Mouse (Mus musculus) cerebellum, adult 9-10 months (tissue): ENCODE data around the gene Crtc1.

Source experiments
- DNase-seq: peaks from one replicate; pipeline ENCODE4 v3.0.0; 2022

The Crtc1 gene

DNA sequence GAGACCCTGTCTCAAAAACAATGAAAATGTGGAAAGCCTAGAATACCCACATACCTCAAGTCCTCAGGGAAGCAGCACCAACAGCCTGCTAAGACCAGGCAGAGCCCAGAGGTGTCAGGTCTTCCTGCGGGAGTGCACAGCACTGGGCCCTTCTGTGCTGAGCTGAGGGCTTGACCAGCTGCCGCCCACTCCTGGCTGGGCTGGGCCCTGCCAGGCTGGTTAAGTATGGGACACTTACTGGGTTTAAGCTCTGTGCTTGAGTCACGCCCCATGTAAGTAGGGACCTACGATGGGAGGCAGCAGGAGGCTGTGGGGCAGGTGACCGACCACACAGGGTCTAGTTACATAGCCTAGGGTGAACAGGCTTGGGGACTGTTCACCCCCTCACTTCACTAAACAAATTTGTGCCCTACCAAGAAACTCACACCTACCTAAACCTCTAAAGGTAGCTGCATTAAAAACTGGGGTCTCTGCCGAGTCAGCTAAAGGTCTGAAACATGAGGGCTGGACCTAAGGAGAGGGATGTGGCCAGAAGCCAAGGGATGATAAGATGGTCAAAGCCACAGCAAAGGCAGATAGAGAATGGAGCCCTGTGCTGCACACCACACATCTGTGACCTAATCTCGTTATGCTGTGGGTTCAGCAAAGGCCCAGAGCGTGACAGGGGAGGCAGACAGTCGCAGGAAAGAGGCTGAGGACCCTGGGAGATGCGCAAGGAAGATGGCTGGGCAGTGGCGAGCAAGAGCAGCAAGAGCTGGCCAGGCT is 19.3 kb downstream of the Crtc1 start:
- no peak for DNase-seq

DNA sequence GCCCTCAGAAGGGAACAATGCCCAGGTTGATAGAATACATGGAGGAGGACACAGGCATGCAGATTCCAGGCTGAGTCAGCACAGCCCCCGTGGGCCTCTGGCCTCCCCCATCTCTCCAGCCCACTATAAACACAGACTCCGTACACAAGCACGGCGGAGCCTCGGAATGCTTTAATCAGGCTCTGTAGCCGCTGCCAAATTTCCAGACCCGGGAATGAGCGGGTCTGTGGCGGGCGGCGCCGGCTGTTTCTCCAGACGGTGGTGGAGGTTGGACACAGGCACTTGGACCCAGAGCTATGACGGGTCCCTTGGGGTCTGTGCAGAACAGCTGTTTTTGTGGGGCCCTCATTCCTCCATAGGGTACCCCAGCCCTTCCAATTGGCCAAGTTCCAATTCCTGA is 20.4 kb downstream of the Crtc1 start:
- DNase-seq, result peak; percentile 70

DNA sequence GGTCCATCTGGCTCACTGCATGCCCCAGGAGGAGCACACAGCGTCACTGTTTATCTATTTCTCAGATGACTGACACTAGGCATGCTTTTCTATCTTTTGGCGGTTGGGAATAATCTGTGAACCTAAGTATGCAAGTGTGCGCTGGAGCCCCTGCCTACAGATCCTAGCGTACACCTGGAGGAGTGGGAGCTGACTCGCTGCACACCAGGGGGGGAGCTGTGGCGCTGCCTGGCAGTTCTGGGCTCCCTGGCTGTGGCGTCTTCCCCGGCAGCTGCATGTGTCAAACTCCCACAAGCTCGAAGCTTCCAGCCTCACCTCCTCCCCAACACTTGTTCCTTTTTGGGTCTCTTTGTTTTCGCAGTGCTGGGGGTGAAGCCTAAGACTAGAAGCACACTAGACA is 21.5 kb downstream of the Crtc1 start:
- peak; percentile 62 for DNase-seq

DNA sequence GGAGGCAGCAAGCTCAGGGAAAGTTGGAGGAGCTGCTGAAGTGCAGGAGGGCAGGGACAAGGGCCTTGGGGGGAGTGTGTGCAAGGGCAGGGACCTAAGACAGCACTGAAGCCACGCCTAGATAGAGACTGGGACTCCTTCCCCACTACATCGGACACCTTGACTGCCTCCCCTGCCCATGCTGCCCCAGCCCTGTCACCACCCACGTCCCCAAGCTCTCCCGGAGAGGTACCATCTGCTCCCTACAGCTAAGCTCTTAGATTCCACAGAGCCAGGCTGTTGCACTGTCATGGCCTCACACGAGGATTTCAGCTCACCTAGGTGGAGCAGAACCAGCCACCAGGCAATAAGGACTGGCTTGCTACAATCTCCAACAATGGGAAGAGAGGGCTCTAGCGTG is 22.4 kb downstream of the Crtc1 start:
- DNase-seq, result peak; percentile 77

DNA sequence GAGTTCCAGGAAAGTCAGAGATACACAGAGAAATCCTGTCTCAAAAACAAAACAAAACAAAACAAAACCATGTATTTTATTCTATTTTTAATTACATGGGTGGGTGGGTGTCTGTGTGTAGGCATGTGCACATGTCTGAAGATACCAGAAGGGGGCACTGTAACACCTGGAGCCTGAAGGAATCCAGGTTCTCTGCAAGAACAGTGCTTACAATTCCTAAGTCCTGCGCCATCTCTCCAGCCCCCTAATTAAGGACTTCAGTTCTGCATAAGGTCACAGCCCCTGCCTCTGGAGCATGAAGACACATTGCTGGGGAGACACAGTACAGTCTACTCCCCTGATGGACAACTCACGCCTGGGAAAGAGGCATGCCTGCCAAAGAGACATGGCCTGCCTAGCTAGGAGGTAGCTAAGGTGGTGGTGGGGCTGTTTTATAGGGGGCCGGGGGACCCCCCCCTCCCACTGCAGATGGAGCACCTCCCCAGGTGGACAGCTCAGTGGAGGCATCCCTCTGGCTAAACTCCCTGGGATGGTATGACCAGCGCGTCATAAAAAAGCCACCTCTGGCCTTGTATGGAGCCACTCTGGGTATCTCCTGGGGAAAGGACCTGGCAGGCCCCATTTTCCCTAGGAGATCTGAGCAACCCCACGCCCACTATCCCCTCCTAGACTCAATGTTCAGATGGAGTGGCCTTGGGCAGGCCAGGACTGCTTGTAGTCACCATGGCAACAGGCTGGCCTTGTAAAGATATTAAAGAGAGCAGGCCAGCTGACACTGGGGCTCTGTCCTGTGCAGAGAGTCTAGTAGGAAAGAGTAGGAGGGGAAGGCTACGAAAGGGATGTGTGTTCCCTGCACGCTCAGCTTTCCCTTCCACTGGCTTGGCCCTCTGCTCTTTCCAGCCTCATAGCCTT is 23.6 kb downstream of the Crtc1 start:
- DNase-seq, result peak; percentile 60

DNA sequence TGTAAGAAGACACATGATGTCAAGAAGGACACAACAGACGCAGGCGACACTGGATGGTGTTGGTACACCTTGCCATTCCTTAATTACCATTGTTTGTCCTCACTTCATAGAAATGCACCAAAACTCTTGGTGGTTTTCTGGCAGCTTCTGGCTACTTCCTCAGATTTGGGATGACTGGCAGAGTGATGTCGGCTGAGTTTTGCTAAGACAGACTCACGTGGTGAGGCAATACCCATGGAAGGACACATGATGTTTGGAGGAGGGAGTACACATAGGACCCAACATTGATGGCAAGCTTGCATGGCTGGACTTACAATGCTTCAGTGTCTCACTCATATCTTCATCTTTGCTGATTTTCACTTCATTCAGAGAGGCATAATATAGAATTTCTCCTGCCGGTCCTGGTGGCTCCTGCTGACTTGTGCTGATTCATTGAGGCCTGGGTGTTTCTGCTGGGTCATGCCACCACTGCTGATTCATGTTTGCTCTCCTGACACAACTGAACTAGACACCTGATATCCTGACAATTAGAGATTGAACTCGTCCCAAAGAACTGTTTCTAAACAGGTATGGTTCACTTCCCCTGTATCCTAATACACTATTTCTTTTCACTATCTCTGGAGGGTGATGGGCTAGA is 25.0 kb downstream of the Crtc1 start:
- no peak for DNase-seq

DNA sequence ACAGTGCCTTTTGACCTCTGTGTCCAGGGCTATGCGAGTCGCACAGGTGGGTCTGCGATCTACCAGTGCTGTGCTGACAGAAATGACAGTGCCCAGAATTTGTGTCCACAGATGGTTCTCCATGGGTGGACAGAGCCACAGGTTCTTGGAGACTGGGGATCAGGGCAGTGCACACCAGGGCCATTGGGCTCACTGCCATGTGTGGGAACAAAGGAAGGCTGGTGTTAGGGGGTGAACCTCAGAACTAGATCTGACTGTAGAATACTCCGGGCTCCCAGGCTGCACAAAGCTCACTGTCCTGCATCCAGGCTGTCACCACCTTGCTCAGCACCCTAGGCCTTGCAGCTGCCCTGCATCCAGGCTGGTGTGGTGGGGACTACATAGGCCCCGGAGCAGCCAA is 29.1 kb downstream of the Crtc1 start:
- DNase-seq, result peak; percentile 70

DNA sequence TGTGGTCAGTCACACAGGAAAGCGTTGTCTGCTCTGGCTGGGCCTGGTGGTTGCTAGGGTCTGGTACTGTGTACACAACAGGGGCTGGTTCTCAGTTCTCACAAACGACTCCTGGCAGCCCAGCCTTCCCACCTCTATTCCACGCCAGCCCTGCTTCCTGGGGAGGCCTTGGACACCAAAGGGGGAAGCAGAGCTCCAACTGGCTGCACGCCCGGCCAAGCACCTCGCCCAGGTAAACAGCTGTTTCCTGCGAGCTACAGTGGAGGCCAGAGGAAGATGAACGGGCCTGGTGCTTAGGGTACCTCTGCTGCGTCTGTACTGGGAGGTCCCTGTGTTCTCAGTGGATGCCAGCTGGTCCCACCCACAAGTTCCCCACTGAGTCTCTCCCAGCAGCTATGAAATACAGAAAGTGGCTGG is 29.9 kb downstream of the Crtc1 start:
- DNase-seq, result peak; percentile 72

DNA sequence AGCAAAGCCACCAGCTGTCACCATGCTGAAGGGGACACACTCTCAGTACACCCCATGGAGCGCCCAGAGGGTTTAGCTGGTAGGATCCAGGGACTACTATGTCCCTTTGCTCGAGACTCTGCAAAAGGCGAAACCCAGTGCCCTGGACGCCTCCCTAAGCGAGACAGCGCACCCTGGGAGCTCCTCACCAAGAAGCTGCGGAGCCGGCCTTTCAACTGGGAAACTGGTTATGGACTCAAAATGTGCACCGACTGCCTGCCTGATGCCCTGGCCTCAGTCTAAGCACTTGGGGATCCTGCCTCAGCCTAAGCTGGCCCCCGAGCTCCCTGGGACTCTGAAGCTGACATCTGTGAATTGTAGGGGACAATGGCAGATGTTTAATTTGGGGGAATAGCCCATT is 30.4 kb downstream of the Crtc1 start:
- DNase-seq, result no peak

DNA sequence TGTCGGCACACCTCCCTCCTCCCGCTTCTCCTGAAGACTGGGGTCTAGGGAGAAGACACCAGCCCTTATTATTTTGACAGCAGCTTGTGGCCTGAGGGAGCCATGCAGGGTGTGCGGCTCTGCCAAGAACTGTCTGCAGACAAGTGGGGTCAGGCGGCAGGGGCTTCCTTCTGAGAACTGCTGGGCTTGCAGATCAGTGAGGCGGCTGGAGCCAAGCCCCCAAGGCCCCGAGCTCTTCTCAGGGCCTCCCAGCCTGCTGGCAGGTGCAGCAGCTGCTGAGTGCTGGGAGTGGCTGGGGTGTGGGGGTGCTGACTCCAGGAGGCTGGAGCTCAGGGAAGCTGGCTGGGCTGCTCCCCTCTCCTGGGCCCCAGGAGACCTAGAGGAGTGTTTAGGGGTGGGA is 31.1 kb downstream of the Crtc1 start:
- peak; percentile 60 for DNase-seq

DNA sequence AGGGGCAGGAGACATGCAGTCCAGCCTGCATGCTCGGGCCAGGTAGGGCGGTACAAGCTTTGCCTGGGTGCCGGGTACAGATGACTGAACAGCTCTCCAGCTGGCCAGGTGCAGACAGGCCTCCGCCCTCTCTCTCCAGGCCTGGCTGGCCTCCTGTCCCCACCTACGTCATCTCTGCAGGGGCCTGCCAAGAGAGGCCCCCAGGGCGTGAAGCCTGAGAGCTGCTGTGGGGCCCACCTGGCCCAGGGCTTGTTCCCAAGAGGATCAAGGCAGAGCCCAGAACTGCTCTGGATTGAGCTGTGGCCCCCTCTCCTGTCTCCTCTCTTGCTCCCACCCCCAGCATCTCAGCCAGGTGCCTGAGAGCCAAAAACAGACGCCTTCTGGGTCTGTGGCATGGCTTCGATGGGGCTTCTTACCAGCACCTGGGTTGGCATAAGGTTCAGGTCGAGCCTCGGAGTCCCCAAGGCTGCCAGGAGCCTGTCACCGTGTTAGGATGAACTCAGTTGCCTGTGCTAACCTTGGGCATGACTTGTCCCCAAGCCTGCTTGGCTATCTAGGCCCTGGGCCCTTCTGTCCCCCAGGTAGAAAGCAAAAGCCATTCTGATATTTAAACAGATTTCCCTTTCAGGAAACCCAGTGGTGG is 32.8 kb downstream of the Crtc1 start:
- peak; percentile 69 for DNase-seq

DNA sequence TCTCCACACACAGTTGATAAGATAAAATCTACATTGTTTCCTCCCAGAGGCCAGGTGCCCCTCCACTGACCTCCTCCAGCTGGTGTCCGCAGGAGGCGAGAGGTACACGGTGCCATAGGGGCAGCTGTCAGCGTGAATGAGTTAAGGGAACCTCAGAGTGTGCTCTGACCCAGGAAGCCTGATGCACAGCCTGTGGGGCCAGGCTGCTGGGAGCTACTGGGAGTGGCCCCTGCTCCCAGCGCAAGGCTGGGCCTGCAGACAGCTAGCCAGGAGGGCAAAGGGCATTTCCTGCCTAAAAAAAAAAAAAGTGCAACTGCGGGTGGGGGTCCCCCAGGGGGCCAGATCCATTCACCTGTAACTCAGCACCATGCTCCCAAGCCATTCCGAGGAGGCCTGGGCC is 34.2 kb downstream of the Crtc1 start:
- no peak for DNase-seq

DNA sequence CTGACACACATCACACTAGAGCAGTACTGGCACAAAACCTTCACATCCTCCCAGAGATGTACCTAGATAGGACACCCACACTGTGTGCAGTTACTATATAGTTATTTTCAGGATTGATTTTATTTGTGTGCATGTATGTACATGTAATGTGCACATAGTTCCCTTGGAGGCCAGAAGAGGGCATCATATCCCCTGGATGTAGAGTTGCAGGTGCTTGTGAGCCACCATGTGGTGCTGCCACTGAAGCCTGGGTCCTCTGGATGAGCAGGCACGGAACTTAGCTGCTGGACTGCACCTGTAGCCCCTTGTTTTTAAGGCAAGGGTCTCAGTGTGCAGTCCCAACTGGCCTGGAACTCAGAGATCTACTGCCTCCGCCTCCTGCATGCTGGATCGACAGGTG is 35.2 kb downstream of the Crtc1 start:
- no peak for DNase-seq

DNA sequence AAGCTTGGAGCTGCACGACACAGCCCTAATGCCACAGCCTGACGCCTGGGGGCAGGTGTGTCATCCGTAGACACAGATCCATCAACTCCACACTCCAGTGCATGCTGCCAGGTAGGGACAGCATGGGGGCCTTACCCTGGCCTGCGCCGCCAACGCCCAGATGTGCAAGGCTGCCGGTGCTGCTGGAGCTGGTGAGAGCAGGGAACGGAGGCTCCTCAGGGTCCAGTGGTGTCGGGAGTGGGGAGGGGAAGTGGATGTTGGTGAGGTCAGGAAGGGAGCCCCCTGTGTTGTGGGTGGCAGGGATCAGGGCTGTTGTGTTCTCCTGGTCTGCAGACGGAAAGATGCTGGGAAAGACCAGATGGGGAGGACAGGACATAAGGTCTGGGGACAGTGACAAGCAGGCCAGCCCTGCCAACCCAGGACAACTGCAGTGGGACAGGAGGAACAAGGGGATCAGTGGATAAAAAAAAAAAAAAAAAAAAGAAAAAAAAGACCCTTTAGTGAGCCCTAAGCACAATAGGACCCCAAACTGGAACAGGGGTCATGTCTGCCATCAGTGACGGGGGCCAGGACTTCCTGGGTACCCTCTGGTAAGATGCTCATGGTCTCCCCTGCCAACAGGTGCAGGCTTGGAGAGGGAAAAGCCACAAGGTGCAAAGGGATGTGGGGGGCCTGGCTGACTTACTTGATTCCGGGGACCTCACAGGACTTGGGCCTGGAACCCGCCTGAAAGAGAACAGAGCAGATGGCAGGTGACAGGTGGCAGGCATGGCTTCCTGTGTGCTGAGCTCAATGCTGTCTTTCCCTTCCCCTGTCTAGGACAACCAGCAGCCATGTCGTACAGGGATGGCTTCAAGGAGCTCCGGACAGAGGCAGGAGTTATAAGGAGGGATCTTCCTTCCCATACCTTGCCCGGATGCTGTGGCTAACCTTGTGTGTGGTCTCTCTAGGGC is 41.5 kb downstream of the Crtc1 start:
- DNase-seq, result peak; percentile 93

DNA sequence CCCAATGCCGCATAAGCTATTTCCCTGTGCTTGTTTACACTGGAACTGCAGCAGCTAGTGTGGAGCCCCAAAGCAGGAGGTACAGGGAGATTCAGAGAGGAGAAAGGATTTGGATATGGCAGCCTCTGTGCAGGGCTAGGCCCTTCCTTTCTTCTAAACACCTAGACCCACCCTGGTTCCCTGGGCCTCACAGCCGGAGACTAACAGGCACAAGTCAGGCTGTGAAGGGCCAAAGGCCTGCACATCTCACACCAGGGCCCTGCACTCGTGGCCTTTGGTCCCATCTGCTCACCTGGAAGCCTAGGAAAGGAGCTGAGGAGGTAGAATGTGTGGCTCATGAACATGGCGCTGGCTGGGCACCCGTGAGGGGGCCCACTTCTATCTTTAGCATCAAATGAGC is 43.2 kb downstream of the Crtc1 start:
- no peak for DNase-seq

DNA sequence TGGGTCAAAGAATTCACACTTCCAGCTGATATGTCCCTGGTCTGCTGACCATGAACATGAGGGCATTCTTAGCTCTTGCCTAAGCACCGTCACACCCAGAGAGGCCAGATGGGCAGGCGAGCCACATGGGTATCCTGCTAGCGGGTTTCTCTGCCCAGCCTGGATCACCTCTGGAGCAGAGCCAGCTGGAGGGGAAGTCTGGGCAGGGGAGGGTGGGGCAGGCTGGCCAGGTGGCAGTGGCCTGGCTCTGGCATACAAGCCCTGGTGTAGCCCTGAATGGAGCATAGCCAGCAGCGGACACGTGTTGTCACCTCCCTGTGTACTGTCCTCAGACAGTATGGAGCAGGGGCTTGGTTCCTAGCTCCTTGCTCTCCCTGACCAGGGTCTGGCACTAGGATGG is 43.7 kb downstream of the Crtc1 start:
- peak; percentile 95 for DNase-seq

DNA sequence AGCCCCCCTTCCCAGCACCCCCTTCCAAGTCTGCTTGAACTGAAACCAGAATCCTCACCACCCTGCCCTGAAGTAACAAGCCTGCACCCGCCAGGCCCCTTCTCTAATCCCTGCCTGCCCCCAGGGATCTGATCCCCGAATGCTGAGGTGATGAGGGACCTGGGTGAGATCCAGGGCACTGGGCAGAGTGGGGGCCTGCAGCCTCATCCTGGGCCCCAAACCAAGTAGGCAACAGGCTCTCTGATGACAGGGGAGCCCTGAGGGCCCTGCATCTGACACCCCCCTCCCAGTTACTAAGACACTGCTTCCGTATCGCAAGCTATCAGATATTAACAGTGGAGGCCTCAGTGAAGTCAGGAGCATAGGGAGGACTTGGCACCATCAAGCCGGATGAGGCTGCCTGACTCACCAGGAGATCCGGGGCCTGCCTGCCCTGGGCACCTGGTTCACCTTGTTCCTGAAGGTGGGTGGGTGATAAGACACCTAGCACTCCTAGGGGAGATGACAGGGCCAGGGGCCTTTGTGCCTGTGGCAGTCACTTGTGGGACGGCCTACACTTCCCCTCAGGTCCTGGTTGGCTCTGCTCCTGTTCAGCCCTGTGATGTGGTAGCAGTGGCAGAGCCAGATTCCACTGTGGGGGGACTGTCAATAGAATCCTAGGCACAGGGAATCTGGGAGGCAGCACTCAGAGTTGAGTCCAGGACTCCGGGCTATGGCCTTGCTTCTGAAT is 44.9 kb downstream of the Crtc1 start:
- DNase-seq, result peak; percentile 63

DNA sequence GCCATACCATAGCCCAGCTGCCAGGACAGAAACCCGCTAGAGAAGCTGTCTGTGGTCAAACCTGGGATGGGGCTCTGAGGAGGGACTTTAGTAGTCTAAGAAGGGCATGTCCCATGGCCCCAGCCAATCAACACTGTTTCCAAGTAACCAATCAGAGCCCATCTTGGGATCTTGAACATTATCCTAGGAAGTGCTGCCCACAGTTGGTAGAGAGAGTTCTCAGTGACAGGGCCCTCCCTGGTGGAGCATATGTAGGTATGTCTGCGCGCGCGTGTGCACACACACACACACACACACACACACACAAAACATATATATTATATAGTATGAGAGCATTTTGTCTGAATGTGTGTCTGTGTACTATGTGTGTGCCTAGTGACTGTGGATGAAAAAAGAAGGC is 46.3 kb downstream of the Crtc1 start:
- DNase-seq, result no peak

DNA sequence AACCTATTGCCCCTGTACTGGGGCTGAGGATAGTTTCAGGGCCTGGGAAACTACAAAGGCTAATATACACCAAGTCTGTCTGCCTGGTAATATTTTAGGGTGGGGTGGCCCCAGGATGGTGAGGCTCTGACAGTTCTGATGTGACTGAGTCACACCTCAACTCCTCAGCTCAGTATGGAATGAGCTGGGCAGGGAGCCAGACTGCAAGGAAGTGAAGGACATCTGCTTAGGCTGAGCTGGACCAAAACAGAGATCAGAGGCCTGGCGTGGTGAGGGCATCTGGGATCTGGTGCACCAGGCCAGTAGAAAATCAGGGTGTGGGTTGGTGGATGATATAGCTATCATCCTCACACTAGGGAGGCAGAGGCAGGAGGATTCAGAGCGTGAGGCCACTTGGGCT is 49.7 kb downstream of the Crtc1 start:
- DNase-seq, result peak; percentile 63

DNA sequence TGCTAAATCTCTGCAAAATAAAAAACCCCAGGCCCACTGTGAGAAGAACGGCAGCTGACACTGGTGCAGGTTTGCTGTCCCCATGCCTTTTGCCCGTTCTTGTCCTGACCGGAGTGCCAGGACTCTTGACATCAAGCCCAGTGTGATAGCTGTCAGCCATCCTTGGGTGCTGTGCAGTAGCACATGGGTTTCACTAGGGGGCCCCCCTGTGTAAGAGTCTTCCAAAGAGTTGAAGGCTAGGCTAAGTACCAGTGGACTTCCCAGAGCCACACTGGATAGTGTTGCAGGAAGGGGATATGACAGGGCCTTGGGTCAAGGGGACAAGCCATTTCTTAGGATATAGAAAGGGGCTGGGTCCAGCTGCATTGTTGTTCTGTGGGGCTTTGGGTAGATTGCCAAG is 56.1 kb downstream of the Crtc1 start:
- DNase-seq, result peak; percentile 91

DNA sequence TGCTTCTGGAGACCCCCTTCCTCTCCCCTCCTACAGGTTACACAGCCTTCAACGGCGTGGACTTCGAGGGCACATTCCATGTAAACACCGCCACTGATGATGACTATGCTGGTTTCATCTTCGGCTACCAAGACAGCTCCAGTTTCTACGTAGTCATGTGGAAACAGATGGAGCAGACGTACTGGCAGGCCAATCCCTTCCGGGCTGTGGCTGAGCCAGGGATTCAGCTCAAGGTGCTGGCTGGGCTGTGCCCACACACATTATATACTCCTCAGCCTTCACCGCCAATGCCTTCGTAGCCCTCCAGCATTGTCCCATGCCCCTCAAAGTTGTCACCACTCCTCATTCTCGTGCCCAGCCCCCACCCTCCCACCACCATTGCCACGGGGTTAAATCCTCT is 59.3 kb downstream of the Crtc1 start:
- DNase-seq, result peak; percentile 62
